Mouse (Mus musculus) lung, postnatal 0 days (tissue): Measurements from ENCODE around the gene Cux1.

Experiments
- CTCF ChIP-seq: IDR thresholded peaks from 2 replicates; pipeline ENCODE4 v1.5.1; 2016; ENCODE audit warnings: antibody characterized with exemption, mild to moderate bottlenecking
- EP300 ChIP-seq: IDR thresholded peaks from 2 replicates; pipeline ENCODE4 v1.6.1; 2016; ENCODE audit warnings: antibody characterized with exemption, mild to moderate bottlenecking, control low read depth

GRCm38 (mm10) chr5:136605144-136605543 lies 37.9 kb upstream of the Cux1 start:
- no peak for TF ChIP-seq CTCF
- no peak for TF ChIP-seq EP300
